Mouse (Mus musculus): ENCODE measurements around the gene Chit1. TPM values are rescaled to one million over a fixed set of nuclear protein-coding genes. Genes with fewer than 3 reads are reported as not detected.

Gene Chit1
- polyA plus RNA-seq, 1 experiment from 2014 or later = 0.13 TPM

DNA sequence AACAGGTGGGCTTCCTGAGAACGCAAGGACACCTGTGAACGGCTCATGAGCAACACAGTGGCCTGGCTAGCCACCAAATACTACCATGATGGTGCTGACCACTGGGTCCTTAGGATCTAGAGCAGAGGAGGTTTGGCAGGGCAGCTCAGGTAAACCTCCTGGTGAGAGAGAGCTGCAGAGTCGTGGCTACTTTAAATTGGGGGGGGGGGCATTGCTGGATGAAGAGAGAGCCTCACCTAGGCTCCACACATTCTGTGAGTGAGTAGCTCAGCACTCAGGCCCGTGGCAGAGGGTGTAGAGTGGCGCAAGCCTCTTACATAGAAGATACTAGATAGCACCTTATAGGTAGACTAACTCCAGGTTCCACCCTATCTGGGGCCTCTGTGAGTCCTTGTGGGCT, 10.6 kb upstream of the Chit1 start:
- Histone ChIP-seq H3K27ac (ENCODE audit: low read depth, low read length) (no peak overlapping the region), H3K9ac (ENCODE audit: low read length) (no peak overlapping the region), H3K36me3 (ENCODE audit: control insufficient read depth, insufficient read depth, low read length) (no peaks in the 10 kb centered on the region), H3K27me3 (replicated peaks; ENCODE audit: control insufficient read depth, insufficient read depth, low read length) (no peaks in the 10 kb centered on the region), H3K4me3 (ENCODE audit: low read depth, low read length) (no peak overlapping the region), H3K4me1 (ENCODE audit: control insufficient read depth, insufficient read depth, low read length) (peaks cover 34% of the 10 kb centered on the region), H3K9me3 (replicated peaks; ENCODE audit: control insufficient read depth, low read length) (no peaks in the 10 kb centered on the region), H3K4me2 (ENCODE audit: low read length) (no peak overlapping the region)
- DNase-seq (ENCODE audit: low spot score) (no peak), ATAC-seq (no peak)
- 88% methylated on average over 5 of the region's 5 CpGs for WGBS

DNA sequence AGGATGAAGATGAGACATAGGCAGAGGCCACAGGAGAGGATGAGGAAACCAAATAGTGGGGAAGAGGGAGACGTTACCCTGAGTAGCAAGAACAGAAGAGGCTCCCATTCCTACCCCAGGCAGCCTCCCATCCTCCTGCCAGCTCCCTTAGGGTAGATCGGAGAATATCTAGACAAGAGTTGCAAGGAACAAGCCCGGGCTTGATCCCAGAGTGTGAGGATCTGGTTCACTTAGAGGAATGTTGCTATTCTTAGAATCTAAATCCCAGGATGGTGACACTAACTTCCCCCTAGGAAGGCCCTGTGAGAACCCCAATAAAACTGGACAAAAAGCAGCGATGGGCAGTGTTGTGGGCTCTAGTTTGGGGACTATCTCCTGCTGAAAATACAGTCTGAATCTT, 10.1 kb upstream of the Chit1 start:
- Histone ChIP-seq H3K4me1 (ENCODE audit: control insufficient read depth, insufficient read depth, low read length) (peaks cover 28% of the 10 kb centered on the region), H3K9ac (ENCODE audit: low read length) (no peak overlapping the region), H3K4me3 (ENCODE audit: low read depth, low read length) (no peak overlapping the region), H3K27ac (ENCODE audit: low read depth, low read length) (no peak overlapping the region), H3K36me3 (ENCODE audit: control insufficient read depth, insufficient read depth, low read length) (no peaks in the 10 kb centered on the region), H3K4me2 (ENCODE audit: low read length) (no peak overlapping the region), H3K9me3 (replicated peaks; ENCODE audit: control insufficient read depth, low read length) (no peaks in the 10 kb centered on the region), H3K27me3 (replicated peaks; ENCODE audit: control insufficient read depth, insufficient read depth, low read length) (no peaks in the 10 kb centered on the region)
- 84% methylated on average over 4 of the region's 4 CpGs for WGBS
- DNase-seq (ENCODE audit: low spot score) (no peak), ATAC-seq (no peak)

DNA sequence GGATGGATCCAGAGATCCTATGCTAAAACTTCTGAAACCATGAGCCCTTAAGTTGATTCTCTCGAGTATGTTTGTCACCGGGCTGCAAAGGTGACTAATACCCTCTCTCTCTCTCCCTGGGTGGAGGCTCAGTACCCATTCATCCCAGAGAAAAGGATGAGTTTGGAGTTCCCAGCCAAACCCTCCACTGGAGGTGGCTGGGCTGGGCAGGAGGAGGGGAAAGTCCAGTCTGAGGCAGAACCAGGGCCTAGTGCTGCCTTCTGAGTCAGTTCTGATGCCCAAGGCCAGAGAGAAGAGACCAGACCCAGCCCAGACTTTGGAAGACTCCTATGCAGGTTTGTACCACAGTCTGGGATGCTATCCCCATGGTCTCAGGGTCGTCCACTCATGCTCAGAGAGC, 9.4 kb upstream of the Chit1 start:
- no peaks in the 10 kb centered on the region for H3K27me3 ChIP-seq (replicated peaks; ENCODE audit: control insufficient read depth, insufficient read depth, low read length)
- no peak overlapping the region for H3K4me3 ChIP-seq (ENCODE audit: low read depth, low read length)
- no peak for ATAC-seq
- no peaks in the 10 kb centered on the region for H3K36me3 ChIP-seq (ENCODE audit: control insufficient read depth, insufficient read depth, low read length)
- WGBS = 73% methylated on average over 3 of the region's 3 CpGs
- H3K4me2 ChIP-seq (ENCODE audit: low read length) = no peak overlapping the region
- no peak overlapping the region for H3K9ac ChIP-seq (ENCODE audit: low read length)
- no peak for DNase-seq (ENCODE audit: low spot score)
- H3K4me1 ChIP-seq (ENCODE audit: control insufficient read depth, insufficient read depth, low read length) = peaks cover 22% of the 10 kb centered on the region; the same call in 1 of the 2 replicates
- H3K9me3 ChIP-seq (replicated peaks; ENCODE audit: control insufficient read depth, low read length) = no peaks in the 10 kb centered on the region
- no peak overlapping the region for H3K27ac ChIP-seq (ENCODE audit: low read depth, low read length)

DNA sequence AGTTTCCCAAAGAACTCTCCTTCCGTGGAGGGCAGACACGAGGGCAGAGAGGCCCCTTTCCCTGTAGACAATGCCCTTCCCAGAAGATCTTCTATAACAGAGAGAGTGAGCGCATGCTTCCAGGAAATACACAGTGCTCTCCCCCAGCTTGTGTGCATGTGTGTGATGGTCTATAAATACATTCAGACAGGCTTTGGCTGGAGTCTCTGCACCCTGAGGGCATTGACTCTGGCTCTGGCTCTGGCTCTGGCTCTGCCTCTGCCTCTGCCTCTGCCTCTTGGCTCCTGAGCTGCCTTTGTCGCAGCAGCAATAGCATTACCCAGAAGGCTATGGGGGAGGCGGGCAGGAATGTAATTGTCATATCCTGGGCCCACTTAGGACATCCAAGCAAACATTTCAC, 7.2 kb upstream of the Chit1 start:
- ATAC-seq = no peak
- WGBS = 71% methylated on average over 5 of the region's 5 CpGs

DNA sequence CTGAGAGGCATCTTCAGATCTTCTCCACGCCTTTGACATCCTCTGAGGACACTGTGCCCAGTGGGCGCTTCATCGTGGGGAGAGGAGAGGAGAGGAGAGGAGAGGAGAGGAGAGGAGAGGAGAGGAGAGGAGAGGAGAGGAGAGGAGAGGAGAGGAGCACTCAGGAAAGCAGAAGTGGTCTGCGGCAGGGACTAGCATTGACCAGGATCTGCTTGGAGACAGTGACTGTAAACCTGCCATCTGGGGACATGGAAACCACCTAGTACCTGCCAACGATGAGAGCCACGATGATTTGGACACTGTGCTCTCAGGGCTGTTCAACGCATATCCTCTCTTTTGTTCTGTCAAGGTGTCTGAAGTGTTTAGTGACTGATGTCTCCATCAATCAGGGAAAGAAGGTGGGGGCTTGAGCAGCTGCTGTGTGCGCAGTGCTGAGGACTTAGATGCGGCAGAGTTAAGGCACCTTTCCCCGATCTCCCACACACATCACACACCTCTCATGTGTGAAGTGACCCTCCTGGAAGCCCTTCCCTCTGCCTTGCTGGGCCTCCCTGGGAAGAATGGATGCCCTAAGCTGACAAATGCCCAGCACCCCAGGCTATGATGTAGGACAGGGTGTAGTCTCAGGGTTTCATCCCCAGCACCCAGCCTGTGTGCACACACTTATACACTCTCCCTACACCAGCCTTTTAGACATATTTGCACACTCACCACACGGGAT, 5.8 kb upstream of the Chit1 start:
- H3K9me3 ChIP-seq (replicated peaks; ENCODE audit: control insufficient read depth, low read length) = no peaks in the 10 kb centered on the region
- H3K4me1 ChIP-seq (ENCODE audit: control insufficient read depth, insufficient read depth, low read length) = no peaks in the 10 kb centered on the region
- no peak overlapping the region for H3K9ac ChIP-seq (ENCODE audit: low read length)
- H3K4me3 ChIP-seq (ENCODE audit: low read depth, low read length) = no peak overlapping the region
- no peak overlapping the region for H3K4me2 ChIP-seq (ENCODE audit: low read length)
- H3K36me3 ChIP-seq (ENCODE audit: control insufficient read depth, insufficient read depth, low read length) = no peaks in the 10 kb centered on the region
- no peak overlapping the region for H3K27ac ChIP-seq (ENCODE audit: low read depth, low read length)
- 85% methylated on average over 11 of the region's 11 CpGs for WGBS
- DNase-seq (ENCODE audit: low spot score) (no peak), ATAC-seq (no peak)
- no peaks in the 10 kb centered on the region for H3K27me3 ChIP-seq (replicated peaks; ENCODE audit: control insufficient read depth, insufficient read depth, low read length)

More for the DNA sequence above, 7.2 kb upstream of the Chit1 start:
- Histone ChIP-seq H3K27ac (ENCODE audit: low read depth, low read length) (no peak overlapping the region; the same call in 1 of the 2 replicates), H3K9ac (ENCODE audit: low read length) (no peak overlapping the region), H3K4me2 (ENCODE audit: low read length) (no peak overlapping the region), H3K27me3 (replicated peaks; ENCODE audit: control insufficient read depth, insufficient read depth, low read length) (no peaks in the 10 kb centered on the region), H3K4me3 (ENCODE audit: low read depth, low read length) (no peak overlapping the region), H3K9me3 (replicated peaks; ENCODE audit: control insufficient read depth, low read length) (no peaks in the 10 kb centered on the region), H3K36me3 (ENCODE audit: control insufficient read depth, insufficient read depth, low read length) (no peaks in the 10 kb centered on the region), H3K4me1 (ENCODE audit: control insufficient read depth, insufficient read depth, low read length) (peaks cover 7% of the 10 kb centered on the region; the same call in 1 of the 2 replicates)
- no peak for DNase-seq (ENCODE audit: low spot score)

DNA sequence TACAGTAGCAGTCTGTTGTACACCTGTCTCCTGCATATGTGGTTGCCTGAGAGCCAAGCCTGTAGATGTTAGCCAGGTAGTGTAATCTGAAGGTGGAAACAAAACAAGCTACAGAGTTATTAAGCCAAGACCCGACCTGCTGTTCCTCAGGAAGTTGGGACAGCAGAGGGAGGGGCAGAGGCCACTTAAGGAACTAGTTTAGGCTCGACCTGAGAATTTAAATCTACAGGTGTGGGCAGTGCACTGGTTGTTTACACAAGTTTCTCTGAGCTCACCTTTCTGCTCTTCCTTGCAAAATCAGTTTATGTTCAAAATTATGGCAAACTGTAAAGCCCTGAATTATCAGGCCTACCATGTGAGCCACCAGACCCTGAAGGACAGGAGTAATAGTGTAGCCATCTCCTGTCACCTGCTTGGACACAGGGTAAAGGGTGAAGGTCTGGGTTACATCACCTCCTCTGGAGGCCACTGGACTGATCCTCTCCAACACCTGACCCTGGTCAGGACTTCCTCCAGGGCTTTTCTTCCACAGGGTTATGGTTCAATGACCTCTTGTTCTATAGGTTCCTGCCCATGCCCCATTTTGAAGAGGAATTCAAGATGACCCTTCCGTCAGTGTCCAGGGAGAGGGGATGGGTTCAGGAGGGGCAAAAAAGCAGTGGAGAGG, 5.1 kb upstream of the Chit1 start:
- Histone ChIP-seq H3K9me3 (replicated peaks; ENCODE audit: control insufficient read depth, low read length) (no peaks in the 10 kb centered on the region), H3K4me2 (ENCODE audit: low read length) (no peak overlapping the region), H3K4me1 (ENCODE audit: control insufficient read depth, insufficient read depth, low read length) (no peaks in the 10 kb centered on the region), H3K4me3 (ENCODE audit: low read depth, low read length) (no peak overlapping the region), H3K36me3 (ENCODE audit: control insufficient read depth, insufficient read depth, low read length) (no peaks in the 10 kb centered on the region), H3K27ac (ENCODE audit: low read depth, low read length) (no peak overlapping the region), H3K9ac (ENCODE audit: low read length) (no peak overlapping the region), H3K27me3 (replicated peaks; ENCODE audit: control insufficient read depth, insufficient read depth, low read length) (no peaks in the 10 kb centered on the region)
- DNase-seq (ENCODE audit: low spot score) (no peak), ATAC-seq (no peak)
- WGBS = 60% methylated on average over 3 of the region's 3 CpGs

DNA sequence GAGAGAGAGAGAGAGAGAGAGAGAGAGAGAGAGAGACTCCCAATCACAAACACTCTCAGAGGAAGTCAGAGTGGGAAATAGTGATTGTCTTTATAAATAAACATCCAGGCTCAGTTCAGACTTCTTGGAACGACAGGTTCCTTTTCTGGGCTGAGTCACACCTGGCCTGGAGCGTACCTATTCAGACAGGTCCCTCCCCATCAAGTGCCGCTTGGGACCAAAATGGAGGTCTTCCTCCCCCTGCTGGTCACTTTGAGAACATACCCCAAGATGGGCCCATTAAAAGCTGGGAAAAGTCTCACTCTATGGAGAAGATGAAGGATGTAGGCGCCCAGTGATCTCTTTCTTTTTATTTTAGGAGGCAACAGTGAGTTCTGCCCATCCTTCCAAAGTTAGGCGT, 4.3 kb upstream of the Chit1 start:
- DNase-seq (ENCODE audit: low spot score) (peak; percentile 73), ATAC-seq (peak; percentile 60)
- Histone ChIP-seq H3K27ac (ENCODE audit: low read depth, low read length) (no peak overlapping the region), H3K4me1 (ENCODE audit: control insufficient read depth, insufficient read depth, low read length) (no peaks in the 10 kb centered on the region), H3K9ac (ENCODE audit: low read length) (no peak overlapping the region), H3K36me3 (ENCODE audit: control insufficient read depth, insufficient read depth, low read length) (no peaks in the 10 kb centered on the region), H3K9me3 (replicated peaks; ENCODE audit: control insufficient read depth, low read length) (no peaks in the 10 kb centered on the region), H3K4me3 (ENCODE audit: low read depth, low read length) (no peak overlapping the region), H3K4me2 (ENCODE audit: low read length) (no peak overlapping the region), H3K27me3 (replicated peaks; ENCODE audit: control insufficient read depth, insufficient read depth, low read length) (no peaks in the 10 kb centered on the region)
- 1% methylated on average over 5 of the region's 5 CpGs for WGBS

DNA sequence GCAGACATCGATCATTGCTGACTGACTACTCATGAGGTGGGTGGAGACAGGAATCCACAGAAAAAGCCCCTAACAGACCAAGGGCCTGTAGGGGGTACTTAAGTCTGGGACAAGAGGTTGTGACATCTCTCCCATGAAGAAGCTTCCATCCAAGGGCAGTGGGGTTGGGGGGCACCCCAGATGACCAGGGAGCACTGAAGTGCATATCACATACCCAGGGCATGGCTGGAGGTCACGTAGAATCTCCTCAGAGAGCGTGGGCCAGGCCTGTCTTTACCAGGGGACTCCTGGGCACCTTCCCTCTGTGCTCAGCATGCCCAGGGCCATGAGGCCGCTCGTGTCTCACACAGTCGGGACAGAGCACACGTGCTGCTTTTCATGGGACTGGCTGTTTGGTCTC, 3.3 kb upstream of the Chit1 start:
- no peaks in the 10 kb centered on the region for H3K9me3 ChIP-seq (replicated peaks; ENCODE audit: control insufficient read depth, low read length)
- WGBS = 93% methylated on average over 7 of the region's 7 CpGs
- no peaks in the 10 kb centered on the region for H3K4me1 ChIP-seq (ENCODE audit: control insufficient read depth, insufficient read depth, low read length)
- no peak overlapping the region for H3K9ac ChIP-seq (ENCODE audit: low read length)
- no peak overlapping the region for H3K27ac ChIP-seq (ENCODE audit: low read depth, low read length)
- H3K36me3 ChIP-seq (ENCODE audit: control insufficient read depth, insufficient read depth, low read length) = no peaks in the 10 kb centered on the region
- no peak overlapping the region for H3K4me2 ChIP-seq (ENCODE audit: low read length)
- H3K27me3 ChIP-seq (replicated peaks; ENCODE audit: control insufficient read depth, insufficient read depth, low read length) = no peaks in the 10 kb centered on the region
- H3K4me3 ChIP-seq (ENCODE audit: low read depth, low read length) = no peak overlapping the region
- DNase-seq (ENCODE audit: low spot score) = no peak
- no peak for ATAC-seq

DNA sequence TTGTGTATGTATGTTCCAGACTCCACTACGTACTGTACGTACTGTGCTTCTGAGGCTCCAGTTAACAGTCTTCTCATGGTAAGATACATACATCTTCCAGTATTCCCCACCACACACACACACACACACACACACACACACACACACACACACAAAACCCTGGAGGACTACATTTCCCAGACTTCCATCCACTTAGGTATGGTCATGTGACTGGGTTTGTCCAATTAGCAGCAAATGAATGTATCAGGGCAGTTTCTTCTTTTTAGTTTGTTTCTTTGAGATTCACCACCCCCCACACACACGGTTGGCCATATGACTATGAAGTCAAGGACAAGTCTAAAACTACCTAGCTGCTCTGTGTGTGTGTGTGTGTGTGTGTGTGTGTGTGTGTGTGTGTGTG, 1.0 kb upstream of the Chit1 start:
- no peak for ATAC-seq
- H3K4me2 ChIP-seq (ENCODE audit: low read length) = no peak overlapping the region
- H3K27me3 ChIP-seq (replicated peaks; ENCODE audit: control insufficient read depth, insufficient read depth, low read length) = no peaks in the 10 kb centered on the region
- H3K36me3 ChIP-seq (ENCODE audit: control insufficient read depth, insufficient read depth, low read length) = no peaks in the 10 kb centered on the region
- no peaks in the 10 kb centered on the region for H3K4me1 ChIP-seq (ENCODE audit: control insufficient read depth, insufficient read depth, low read length)
- no peak overlapping the region for H3K9ac ChIP-seq (ENCODE audit: low read length)
- H3K4me3 ChIP-seq (ENCODE audit: low read depth, low read length) = no peak overlapping the region
- no peak overlapping the region for H3K27ac ChIP-seq (ENCODE audit: low read depth, low read length)
- WGBS = 91% methylated on average over 3 of the region's 3 CpGs
- DNase-seq (ENCODE audit: low spot score) = peak; percentile 45
- H3K9me3 ChIP-seq (replicated peaks; ENCODE audit: control insufficient read depth, low read length) = no peaks in the 10 kb centered on the region

Measured in forebrain, embryonic 14.5 days (tissue).